Mouse (Mus musculus) thymus, postnatal 36 days (tissue): ENCODE measurements around the gene Taz.
A peak's percentile ranks its signal among the peaks of the same experiment; 100 is the strongest.

Experiments used
- DNase-seq, 2 experiments: peaks; one replicate each; pipeline ENCODE4 v3.0.0; 2022; ENCODE audit warnings: mixed read lengths in 2 of 2

Taz gene

GRCm38 (mm10) chrX:74281041-74281731 is 526 bp upstream of the Taz start:
- no peak for DNase-seq

DNA sequence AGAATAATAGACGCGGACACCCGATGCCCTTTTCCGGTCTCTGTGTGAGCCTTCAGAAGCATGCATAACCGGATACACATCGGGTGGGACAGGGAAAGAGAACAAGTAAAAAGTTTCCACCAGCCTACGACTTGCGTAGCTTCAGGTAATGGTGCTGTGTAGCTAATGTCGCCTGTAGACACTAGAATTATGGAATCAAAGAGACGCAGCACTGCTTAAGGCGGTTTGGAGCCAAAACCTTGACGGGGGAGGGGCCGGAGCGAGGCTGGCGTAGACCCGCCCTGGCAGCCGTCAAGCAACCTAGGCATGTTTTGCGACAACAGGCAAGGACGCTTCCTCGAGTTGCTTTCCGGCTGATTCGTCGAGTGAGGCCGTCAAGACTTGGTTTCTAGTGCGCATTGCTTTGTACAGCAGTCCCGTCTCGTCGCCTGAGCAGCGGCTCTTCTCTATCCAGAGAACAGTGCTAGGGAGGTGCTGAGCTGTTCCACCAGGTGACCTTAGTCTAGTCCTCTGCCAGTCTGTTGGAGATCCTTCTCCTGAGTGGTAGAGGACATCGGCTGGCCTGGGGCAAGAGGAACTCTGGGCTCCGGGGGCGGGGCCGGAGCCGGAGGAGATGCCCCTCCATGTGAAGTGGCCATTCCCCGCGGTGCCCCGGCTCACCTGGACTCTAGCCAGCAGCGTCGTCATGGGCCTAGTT is 831 bp downstream of the Taz start:
- peak; percentile 82 to 89 for DNase-seq

DNA sequence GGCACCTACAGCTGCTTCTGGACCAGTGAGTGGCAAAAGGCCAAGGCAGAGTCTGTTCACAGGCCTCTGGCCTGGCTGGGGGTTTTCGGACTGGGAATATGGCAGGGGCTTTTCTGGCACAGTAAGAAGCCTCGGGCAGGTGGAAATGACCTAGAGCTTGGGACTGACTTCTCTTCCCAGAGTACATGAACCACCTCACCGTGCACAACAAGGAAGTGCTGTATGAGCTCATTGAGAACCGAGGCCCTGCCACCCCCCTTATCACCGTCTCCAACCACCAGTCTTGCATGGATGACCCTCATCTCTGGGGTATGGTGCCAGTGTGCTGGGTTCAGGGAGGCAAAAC is 1.4 kb downstream of the Taz start:
- no peak for DNase-seq

GRCm38 (mm10) chrX:74293431-74293830 is 11.7 kb downstream of the Taz start:
- no peak for DNase-seq

- peak; percentile 93 for DNase-seq
These were observed 15.1 kb downstream of the Taz start, which contains the start of gene Atp6ap1 for GRCm38 (mm10) chrX:74296538-74297448. Atp6ap1 (plus strand) TSS chrX:74297097.

GRCm38 (mm10) chrX:74298348-74298747 is 16.6 kb downstream of the Taz start:
- no peak for DNase-seq

- no peak for DNase-seq
These were observed 18.0 kb downstream of the Taz start for GRCm38 (mm10) chrX:74299721-74300120.

GRCm38 (mm10) chrX:74304867-74305700 is 23.4 kb downstream of the Taz start, which contains the start of gene Gdi1:
Gdi1 (plus strand) TSS chrX:74304998.
- DNase-seq, result peak; percentile 77 to 80

GRCm38 (mm10) chrX:74312540-74313464 is 31.1 kb downstream of the Taz start, which contains the start of gene Fam50a:
Fam50a (plus strand) TSS chrX:74313033.
- DNase-seq, result peak; percentile 80 to 90

DNA sequence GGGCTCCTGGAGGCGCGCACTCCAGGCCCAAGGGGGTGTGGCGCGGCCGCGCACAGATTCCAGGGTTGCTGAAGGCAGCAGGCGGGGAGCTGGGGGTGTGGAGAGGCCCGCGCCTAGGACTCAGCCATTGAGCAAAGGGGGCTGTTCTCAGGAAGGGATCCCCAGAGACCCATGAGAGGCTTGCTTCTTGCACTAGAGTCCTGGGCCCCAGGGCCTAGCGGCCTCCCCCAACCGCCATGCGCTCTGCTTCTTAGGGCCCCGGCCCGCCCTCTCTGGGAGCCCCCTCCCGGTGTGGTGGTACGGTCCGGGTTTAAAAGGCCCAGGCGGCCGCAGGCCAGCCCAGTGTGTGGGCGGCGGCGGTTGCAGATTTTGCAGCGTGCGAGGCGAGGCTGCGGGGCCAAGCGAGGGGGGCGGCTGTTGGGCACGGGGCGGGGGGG is 47.0 kb downstream of the Taz start, which contains the start of gene Plxna3:
Plxna3 (plus strand) TSS at position 342 of the 437 bp plus-strand sequence.
- DNase-seq, result peak; percentile 45 to 59

GRCm38 (mm10) chrX:74329215-74329671 is 47.5 kb downstream of the Taz start:
- no peak for DNase-seq

- DNase-seq, result no peak
These were observed 48.6 kb downstream of the Taz start for GRCm38 (mm10) chrX:74330166-74330930.
